Mouse (Mus musculus): ENCODE measurements around the gene 1700042G07Rik.

The 1700042G07Rik gene

DNA sequence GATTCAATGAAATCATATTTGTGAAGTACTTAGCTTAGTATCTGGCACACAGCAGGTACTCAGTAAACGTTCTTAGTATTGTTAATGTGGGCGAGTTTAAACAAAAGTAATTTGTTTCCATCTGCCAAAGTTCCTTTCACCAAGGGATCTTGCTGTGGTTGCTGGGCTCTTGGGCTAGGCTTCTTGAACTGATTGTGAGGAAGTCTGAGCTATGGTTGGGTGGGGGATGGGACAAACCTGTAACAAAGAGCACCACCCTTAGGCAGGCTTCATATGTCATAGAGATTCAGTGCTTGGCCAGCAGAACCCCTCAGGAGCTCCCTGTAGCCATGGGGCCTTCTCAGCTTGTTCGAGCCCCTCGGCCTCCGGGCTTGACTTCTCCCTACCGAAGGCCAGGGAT lies at the start of gene 1700042G07Rik, which contains the start of gene Gm49337:
Gene 1700042G07Rik, plus strand, starts transcription at position 301 of the 400 bp plus-strand sequence.
Gene Gm49337, plus strand, starts transcription at position 313 of the 400 bp plus-strand sequence.
- no peak for DNase-seq (ENCODE audit: low spot score)

DNA sequence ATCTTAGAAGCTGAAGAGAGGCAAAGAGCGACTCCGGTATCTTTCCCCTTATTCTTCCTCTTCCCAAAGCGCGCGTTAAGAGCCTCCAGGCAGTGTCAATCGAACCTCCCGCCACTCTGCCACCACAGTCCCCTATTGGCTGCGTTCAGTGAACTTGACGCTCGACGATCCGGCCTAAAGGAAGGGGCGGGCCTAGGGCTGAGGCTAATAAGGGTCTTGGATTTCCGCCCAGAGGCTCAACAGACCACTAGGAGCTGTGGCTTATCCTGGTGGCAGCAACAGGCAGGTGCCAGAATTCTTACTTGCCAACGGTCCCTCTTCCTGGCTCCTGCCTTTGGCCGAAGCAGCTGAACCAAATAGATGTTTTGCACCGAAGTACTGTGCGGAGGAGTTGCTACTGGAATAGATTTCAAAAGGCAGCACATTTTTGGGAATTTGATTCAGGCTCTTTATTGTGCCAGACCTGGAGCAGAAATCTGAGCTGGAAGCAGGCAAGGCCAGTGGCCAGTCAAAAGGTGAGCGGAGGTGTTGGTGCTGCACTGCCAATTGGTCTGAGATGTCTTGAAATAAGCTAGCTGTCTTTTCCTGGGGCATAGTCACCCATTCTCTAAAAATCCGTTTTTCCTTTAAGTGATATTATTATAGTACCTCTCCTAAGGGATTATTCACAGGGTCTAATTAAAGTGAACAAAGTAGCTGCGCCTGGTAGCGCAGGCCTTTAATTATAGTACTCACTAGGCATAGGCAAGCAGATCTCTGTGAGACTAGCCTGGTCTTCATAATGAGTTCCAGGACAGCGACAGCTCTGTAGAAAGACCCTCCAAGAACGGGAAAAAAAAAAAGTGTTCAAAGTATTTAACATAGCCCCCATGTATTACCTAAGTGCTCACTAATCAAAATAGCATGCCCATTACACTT lies 49.3 kb upstream of the 1700042G07Rik start, which contains the start of the genes Rad54l and Pomgnt1:
Gene Rad54l, minus strand, starts transcription at position 89 of the 918 bp plus-strand sequence.
Gene Pomgnt1, plus strand, starts transcription at position 239 of the 918 bp plus-strand sequence.
- DNase-seq (ENCODE audit: low spot score), result peak; percentile 80

DNA sequence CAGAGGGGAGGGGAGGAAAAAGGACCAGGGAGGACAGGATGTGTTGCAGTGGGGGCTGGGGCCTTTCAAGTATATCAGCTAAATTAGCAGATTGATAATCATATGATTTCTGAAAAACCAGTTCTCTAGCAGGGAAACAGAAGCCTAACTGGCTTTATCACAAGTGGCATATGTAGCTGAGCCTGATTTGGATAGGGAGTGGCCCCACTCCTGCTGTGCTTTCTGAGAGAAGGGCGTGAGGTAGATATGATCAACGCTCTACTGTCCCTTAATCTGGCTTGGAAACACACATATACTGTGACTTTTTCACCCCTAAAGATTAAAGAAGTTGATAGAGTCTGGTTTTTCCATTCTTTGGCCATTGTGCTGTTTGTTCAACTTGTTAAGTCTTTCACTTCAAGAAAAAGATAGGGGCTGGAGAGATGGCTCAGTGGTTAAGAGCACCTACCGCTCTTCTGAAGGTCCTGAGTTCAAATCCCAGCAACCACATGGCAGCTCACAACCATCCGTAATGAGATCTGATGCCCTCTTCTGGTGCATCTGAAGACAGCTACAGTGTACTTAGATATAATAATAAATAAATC lies 47.3 kb upstream of the 1700042G07Rik start:
- DNase-seq (ENCODE audit: low spot score), result no peak

DNA sequence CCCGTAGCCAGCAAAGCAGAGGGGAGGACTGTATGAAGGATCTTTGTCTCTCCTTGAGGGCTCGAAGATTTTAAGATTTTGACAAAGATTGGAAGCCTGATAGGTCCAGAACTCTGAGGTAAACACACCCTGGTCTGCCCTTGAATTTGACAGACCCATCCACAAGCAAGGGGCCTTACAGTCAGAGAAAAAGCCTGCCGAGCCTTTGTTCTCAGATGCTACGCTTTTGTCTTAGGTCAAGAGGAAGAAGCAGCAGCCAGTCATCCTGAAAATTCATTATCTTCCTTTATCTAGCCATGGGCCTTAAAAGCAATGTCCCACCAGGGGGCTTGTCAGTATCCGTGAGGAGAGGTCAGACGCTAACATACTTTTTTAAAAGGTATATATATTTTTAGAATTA lies 45.2 kb upstream of the 1700042G07Rik start:
- DNase-seq (ENCODE audit: low spot score), result no peak

DNA sequence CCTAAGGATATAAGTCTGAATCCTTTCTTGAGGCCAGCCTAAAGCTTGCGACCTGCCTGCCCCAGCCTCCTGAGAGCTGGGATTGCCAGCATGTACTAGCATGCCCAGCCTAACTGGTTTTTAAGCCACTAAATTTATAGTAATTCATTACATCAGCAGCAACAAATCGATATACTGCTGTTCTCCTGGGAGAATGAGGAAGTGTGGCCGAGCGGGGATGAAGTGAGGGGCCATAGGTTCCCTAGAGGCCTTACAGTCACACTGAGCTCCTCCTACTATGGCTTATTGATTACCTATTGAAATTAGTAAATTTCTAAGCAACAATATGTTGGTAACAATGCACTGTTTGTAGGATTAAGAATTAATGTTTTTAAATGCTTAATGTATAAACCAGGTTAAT lies 40.0 kb upstream of the 1700042G07Rik start:
- DNase-seq (ENCODE audit: low spot score), result no peak

DNA sequence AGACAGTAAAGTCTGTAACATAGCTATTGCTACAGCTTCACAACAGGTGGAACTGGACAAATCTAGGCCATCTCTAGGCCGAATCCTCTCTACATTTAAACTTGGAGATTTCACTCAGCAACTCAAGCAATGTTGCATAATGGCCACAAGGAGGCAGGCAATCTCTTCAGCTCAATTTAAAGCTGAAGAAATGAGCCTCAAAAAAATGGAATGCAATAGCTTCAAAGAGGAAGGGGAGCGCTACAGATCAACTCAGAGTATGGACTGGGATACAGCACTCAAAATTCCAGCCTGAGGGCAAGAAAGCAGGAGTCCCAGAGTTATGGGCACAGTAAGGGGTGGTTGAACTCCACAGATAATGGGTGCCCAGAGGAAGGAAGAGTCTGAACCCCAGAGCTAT lies 38.2 kb upstream of the 1700042G07Rik start:
- no peak for DNase-seq (ENCODE audit: low spot score)

DNA sequence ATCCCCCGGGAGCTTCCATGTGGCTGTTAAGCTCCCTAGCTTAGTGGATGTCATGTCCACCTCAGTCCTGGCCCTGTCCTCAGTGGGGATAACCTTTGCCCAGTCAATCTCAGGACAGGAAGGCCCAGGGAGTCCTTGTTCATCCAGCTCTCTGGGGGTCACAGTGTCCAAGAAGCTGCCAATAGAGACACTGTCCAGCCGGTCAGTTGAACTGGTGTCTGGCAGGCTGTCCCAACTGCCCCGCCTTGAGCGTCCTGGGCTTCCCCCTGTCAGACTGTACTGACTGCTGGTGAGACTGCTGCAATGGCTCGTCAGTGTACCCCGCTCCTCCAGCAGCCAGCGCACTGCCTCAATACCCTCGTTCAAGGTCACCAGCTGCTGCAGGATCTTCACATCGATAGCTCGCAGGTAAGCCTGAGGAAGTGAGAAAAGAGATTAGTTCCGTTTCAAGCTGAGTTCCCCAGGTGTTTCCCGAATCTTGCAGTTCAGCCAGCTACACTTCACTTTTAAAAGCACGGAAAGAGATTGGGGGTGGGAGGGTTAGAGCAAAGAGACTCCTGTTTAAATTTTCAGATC lies 35.7 kb upstream of the 1700042G07Rik start:
- no peak for DNase-seq (ENCODE audit: low spot score)

DNA sequence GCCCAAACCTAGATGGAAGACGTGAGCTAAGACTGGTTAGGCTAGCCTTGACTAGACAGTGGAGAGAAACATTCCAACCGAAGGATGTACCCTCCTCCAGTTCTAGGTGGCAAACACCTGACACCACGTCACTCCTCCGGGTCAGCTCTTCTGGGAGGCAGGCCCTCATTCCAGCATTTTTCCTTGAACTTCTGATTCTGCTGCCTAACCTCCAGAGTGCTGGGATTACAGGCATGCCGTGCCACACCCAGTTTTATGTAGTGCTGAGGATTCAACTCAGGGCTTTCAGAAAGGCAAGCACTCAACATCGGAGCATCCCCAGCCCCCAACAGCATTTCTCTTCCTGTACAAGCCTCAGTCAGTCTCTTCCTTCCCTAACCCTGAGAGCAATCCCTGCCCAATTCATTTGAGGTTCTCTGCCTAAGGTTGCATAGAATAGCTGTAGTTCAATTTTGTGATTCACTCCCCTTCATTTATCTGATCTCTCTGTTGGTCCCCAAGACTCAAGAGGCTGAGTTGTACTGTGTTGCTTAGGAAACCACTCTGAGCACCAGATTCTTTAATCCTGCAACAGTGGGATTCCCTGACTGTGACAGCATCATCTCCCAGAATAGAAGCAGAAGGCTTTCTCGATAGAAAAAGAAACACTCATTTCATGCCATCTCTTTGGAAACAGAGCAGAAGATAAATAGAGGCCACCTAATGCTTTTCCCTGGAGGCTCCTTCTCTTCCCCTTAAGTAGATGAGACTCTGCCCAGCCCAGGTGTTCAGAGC lies 32.2 kb upstream of the 1700042G07Rik start:
- no peak for DNase-seq (ENCODE audit: low spot score)

DNA sequence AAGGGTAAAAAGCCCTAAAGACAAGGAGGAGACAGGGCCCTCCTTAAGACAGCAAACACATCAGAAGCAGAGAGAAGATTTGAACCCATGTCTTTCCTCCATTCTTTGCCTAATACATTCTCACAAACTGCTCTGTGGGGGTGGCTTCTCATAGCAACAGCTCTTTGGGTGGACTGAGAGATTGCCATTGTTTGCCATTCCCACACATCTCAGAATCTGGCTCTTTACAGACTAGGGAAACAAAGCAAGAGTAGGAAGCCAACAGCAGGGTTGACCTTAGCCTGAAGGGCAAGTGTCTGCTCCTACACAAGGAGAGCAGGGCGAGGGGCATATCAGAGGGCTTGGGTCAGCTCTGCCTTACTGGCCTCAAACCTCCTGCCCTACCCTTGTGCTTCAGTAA lies 31.4 kb upstream of the 1700042G07Rik start:
- no peak for DNase-seq (ENCODE audit: low spot score)

DNA sequence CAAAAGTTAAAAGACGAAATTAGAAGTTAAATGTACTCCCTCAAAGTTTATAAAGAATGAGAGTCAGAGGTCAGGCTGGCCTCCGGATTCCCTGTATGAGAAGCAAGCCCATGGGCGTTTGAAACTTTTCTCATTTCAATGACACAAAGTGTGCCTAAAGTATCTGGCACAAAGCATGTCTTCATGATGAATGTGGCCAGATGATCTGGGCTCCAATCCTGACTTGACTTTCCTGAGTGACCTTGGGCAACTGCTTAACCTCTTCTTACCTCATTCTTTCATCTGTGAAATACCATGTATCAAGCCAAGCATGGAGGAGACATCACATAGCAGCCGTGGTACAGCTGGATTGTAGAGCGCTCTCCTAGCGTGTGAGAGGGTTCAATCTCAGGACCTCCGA lies 30.9 kb upstream of the 1700042G07Rik start:
- no peak for DNase-seq (ENCODE audit: low spot score)

DNA sequence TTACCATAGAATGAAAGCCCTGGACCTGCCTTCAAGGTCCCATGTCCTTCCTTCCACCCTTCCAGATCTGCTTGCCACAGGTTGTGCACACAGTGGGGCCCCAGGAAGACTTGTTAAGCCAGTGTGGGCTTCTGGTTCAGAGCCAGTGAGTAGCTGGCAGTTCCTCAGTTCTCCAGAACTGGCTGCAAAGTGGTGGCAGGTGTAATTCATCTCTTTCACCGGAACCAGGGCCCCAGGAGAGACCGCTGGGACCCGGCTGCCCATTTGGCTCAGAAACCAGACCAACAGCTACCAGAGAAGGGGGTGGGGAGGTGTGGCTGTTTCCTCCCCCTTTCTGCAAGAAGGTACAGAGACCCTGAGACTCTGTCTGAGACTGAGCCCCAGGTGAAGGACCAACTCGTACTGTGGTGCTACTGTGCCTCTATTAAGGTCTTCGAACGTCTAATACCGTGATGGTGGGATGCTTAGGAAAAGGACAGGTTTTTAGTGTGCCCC lies 29.8 kb upstream of the 1700042G07Rik start:
- no peak for DNase-seq (ENCODE audit: low spot score)

DNA sequence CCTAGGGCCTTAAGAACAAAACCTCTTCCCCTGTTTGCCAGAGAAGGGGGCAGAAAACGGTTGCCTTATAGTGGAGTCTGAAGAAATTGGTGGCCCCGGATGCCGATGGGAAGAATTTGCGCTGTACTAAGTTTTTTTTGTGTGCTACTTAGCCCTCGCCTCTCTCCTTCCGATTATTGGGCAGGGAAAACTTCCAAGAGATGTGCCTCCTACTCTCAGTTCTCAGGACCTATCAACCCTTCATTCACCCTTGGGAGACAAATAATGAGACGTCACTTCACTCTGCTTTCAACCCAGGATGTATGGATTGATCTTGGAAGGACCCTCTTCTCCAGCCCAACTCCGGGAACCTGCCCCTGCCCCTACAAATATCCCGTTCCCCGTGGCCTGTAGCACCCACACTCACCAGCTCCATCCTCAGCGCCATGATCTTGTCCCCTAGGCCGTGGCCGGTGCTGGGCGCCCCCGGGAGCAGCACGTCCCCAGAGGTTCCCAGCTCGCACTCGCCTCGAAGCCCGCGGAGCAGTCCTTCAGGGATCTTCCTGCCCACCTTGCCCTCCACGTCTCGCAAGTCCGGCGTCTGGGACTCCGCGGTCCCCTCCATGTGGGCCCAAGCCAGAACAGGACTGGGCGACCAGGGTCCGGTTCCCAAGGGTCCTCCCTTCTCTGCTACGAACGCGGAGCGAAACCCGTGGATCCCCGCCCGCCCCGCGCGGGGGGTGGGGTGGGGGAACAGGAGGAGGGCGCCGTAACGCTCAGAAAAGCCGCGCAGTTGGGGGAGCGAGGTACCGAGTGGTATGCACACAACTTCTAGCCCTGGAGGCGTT lies 29.1 kb upstream of the 1700042G07Rik start:
- DNase-seq (ENCODE audit: low spot score), result peak; percentile 68

DNA sequence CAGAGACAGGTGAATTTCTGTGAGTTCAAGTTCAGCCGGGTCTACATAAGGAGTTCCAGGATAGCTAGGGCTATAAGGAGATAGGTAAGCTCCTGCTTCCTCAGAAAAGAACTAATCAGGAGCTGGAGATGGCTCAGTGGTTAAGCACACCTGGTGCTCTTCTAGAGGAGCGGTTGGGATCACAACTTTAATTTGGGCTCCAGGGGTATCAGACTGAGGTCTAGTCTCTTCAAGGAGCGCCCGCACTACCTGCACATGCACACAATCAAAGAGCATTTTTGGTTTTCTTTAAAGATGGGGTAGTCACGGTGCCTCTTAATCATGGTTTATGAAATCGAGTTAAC lies 23.4 kb upstream of the 1700042G07Rik start:
- DNase-seq (ENCODE audit: low spot score), result no peak

DNA sequence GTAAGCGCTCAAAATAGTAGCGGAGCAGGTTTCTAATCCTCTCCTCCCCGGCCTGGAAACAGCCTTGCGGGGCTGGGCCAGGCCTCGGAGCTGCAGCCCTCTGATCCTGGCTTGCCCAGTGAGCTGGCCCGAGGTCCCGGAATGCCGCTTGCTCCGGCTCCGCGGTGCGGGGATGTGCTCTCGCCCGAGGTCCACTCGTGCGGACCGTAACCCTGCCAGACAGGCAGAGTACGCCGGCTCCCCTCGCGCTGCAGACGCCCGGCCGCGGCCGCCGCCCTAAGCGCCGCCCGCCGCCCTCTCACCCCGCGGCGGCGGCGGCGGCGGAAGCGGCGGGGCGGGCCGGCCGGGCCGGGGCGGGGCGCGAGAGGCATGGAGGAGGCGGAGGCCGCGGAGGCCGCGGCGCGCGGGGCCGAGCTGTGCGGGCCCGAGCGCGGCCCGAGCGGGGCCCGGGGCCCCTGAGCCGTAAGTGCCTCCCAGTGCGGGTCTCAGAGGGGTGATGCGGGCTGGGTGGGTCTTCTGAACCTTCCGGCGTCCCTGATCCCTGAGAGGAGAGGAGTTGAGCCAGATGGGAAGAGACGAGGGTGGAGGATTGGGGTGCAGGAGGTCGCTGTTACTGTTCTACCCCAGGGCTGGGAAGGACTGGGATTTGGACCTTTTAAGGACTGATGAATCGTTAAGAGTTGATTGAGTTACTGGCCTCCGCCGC lies 22.9 kb upstream of the 1700042G07Rik start:
- DNase-seq (ENCODE audit: low spot score), result peak; percentile 73

DNA sequence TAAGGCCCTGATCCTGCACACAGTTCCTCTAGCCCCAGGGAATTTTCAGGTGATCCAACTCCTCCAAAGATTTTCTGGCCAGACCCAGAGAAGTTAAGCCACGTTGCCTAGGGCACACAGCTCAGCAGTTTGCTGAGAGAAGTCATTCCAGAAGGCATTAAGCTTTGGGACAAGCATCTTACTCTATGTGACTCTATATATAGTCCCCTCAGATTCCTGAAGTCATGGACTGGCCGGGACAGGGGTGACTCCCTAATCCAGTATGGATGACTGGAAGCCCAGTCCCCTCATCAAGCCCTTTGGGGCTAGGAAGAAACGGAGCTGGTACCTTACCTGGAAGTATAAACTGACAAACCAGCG lies 22.3 kb upstream of the 1700042G07Rik start:
- DNase-seq (ENCODE audit: low spot score), result no peak

DNA sequence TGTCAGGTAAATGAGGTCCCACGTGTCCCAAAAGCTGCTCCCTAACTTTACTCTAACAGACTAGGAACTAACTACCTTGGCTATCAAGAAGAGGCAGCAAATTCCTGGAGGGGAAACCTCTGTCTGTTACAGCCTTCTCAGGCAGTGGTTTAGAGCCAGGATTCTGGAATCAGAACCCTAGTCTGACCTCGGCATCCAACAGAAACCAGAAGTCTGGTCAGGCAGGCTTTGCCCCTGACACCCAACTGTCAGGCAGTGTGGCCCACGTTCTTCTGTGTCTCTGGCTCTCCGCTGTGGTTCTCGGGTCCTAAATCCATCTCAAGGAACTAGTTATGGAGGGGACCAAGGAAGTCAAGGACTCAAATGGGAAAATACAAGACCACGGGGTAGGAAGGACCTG lies 21.9 kb upstream of the 1700042G07Rik start, which contains the start of gene Lurap1:
Gene Lurap1, minus strand, starts transcription at position 101 of the 400 bp plus-strand sequence.
- no peak for DNase-seq (ENCODE audit: low spot score)

DNA sequence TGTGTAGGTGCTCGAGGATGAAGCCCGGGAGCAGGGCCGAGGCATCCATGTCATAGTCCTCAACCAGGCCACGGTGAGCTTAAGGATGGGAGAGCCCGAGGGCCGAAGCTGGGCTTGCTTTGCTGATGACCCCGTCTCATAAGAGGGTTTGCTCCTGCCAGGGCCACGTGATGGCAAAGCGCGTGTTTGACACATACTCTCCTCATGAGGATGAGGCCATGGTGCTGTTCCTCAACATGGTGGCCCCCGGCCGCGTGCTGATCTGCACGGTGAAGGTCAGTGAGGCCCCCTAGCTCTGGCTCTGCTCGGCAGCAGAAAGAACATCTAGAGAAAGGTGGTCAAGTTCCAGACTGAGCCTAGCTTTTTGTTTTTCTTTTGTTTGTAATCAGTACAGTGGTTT lies 20.5 kb upstream of the 1700042G07Rik start:
- no peak for DNase-seq (ENCODE audit: low spot score)

DNA sequence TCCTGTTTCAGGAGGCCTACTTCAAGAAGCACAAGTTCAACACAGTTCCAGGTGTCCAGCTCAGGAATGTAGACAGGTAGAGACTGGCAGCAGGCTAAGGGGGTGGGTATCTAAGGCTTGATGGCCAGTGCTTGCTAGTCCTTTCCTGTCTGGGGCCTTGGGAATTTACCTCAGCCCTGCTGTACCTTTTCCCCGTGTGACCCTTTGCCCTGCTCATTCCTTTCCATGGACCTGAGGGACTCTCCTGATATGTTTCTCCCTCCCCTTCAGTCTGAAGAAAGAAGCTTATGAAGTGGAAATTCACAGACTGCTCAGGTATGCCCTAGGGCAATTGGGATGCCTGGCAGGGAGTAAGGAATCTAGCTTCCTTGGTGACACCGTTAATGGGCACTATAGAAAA lies 15.3 kb upstream of the 1700042G07Rik start:
- peak; percentile 54 for DNase-seq (ENCODE audit: low spot score)

DNA sequence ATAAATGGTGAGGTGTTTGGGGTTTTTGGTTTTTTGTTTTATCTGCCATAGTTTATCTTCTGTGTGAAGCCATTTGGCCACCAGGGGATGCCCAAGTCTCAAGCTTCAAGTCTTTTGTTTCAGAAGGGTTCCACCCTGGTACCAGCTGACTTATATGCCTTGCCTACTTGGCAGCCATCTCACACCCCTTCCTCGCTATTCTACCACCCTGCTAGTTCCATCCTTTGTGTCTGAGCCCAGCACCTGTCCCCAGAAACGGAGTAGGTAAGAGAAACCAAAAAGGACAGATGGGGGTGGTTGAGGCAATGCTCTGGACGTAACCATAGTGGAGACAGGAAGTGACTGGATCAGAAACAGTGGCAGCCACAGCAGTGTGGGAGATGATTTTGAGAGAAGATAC lies 13.3 kb upstream of the 1700042G07Rik start:
- DNase-seq (ENCODE audit: low spot score), result no peak

DNA sequence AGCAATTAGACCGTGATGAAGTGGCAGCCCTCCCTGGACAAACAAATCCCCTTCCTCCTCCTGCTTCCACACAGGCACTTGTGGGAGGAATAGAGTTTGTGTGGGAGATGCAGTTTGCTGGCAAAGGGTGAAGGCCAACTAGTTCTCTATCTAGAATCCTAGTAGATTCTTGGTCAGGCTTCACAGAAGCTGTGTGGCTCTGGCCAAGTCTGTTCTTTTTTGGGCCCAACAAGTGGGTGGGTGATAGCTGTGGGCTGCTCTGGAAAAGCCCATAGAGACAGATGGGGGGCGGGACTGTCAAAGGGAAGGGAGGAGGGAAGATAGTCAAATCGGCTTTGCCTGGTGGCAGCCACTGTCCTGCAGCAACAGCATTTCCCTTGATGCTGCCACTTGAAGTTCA lies 12.4 kb upstream of the 1700042G07Rik start:
- DNase-seq (ENCODE audit: low spot score), result no peak
